Mouse (Mus musculus) hindbrain, embryonic 10.5 days (tissue): Measurements from ENCODE around the gene Larp1b. TPM values are rescaled to one million over a fixed set of nuclear protein-coding genes. Genes with fewer than 3 reads are reported as not detected.

Experiments used
- DNase-seq: peaks from one replicate; pipeline ENCODE4 v3.0.0-alpha.2; 2017; ENCODE audit warnings: low spot score
- H3K27ac ChIP-seq: fragments of 300-500 bp; sonication (generic); 2 replicates; pipeline ENCODE4 v1.5.1; 2016; ENCODE audit warnings: mild to moderate bottlenecking, moderate library complexity
- H3K27me3 ChIP-seq: fragments of 300-500 bp; sonication (generic); 2 replicates; pipeline ENCODE4 v1.6.1; 2016; ENCODE audit warnings: mild to moderate bottlenecking; ENCODE audit not compliant: poor library complexity, insufficient read depth, severe bottlenecking
- H3K36me3 ChIP-seq: fragments of 300-500 bp; sonication (generic); 2 replicates; pipeline ENCODE4 v1.6.1; 2016; ENCODE audit warnings: mild to moderate bottlenecking, moderate library complexity
- H3K4me1 ChIP-seq: fragments of 300-500 bp; sonication (generic); replicated peaks from 2 replicates; pipeline ENCODE4 v1.6.1; 2016; ENCODE audit warnings: mild to moderate bottlenecking
- H3K4me3 ChIP-seq: fragments of 300-500 bp; sonication (generic); 2 replicates; pipeline ENCODE4 v1.5.1; 2016; ENCODE audit warnings: mild to moderate bottlenecking, moderate library complexity
- H3K9me3 ChIP-seq: fragments of 300-500 bp; sonication (generic); 2 replicates; pipeline ENCODE4 v1.6.1; 2016; ENCODE audit warnings: mild to moderate bottlenecking, moderate library complexity
- WGBS: fragments of 180-500 bp; shearing (Covaris S2); methylation state at CpG from one replicate; pipeline ENCODE4 v1.1.7; 2016; 5-methylcytosine and 5-hydroxymethylcytosine counted together
- polyA plus RNA-seq: library from polyadenylated mRNA; unstranded; fragments of >200 nt; fragmentation: Nextera tagmentation; extraction: Ambion mirVana; gene quantifications from 2 replicates; pipeline ENCODE4 v1.2.1, GENCODE M21; 2016

The Larp1b gene
- polyA plus RNA-seq, 1 experiment from 2014 or later = 2.3 TPM

DNA sequence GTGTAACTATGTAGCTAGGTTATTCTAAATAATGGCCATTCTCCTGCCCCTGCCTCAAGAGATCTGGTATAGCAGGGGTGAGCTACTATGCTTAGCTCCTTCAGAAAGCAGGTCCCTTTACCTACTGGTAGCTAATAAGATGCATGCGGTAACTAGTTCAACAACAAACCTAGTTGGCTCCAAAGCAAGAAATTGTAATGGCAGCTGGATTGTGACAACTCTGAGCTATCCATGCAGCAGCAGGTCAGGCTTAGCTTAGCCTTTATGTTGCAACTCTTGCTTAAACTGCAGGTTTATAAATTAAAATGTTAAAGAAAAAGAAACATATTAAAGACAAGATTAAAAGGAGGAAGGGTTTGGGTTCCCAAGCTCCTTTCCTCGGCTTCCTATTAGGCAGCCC lies 129.0 kb downstream of the Larp1b start:
- H3K27me3 ChIP-seq = no peaks in the 10 kb centered on the region
- 97% methylated on average over 2 of the region's 2 CpGs for WGBS
- no peak for DNase-seq

DNA sequence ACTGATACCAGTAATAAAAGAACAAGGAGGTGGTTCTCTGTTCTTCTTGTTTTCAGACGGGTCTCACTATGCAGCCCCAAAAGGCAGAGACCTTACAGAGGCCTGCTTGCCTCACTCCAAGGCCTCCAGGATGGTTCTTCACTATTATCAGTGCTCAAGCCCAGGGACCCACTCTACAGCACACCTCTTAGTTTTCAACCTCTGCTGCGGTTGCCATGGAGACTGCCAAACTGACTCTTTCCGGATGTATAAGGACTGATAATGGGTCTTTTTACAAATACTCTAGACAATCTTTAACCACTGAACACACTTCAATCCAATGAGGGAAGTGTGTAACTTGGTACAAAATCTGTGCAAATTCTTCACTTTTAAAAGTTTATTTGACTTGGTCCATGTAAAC lies 131.1 kb downstream of the Larp1b start:
- Histone ChIP-seq H3K4me1 (peaks cover 28% of the 10 kb centered on the region), H3K27me3 (no peaks in the 10 kb centered on the region), H3K9me3 (no peaks in the 10 kb centered on the region), H3K4me3 (peak overlapping the region; percentile 78), H3K27ac (no peak overlapping the region), H3K36me3 (0 out of 2 replicates have a peak, but pooled peaks cover 10% of the 10 kb centered on the region)
- DNase-seq = no peak
- WGBS = 51% methylated on average over 3 of the region's 3 CpGs

More for the DNA sequence above, 129.0 kb downstream of the Larp1b start:
- H3K9me3 ChIP-seq = no peaks in the 10 kb centered on the region
- H3K4me3 ChIP-seq = no peak overlapping the region
- H3K27ac ChIP-seq = no peak overlapping the region
- H3K4me1 ChIP-seq = peaks cover 18% of the 10 kb centered on the region
- H3K36me3 ChIP-seq = 0 out of 2 replicates have a peak, but pooled peaks cover 10% of the 10 kb centered on the region

DNA sequence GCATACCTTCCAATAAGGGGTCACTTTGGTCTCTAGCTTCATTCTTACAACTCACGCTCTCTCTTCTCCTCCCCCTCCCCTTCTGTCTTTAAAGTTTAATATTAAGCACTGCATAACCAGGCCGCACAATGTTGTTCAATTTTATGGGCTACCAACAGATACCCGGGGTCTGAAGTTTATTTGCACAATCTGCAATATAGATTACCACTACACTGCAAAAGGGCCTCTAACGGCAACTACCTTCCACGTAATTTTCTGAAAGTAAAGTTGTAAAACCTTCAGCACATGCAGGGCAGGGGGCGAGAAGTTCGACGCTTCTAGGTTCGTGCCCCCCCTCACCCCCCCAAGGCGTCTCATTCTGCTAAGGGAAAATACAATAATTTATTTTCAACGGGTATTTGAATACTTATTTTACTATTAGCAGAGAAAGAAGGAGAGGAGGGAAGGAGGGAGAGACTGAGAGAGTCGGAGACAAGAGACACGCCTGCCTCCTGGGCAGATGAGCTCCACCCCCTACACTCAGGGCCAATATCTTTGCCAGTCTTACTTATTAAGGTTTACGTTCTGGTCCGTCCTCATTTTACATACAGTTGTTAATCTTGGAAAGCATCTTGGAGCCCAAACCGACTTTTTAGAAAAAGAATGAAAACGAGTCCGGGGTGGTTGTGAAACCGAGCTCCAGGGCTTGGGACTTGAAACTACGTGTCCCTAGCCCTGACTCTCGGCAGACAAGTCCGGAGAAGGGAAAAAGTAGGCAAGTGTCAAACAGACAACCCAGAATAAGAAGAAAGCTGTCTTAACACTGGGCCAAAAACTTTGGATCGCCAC lies 132.1 kb downstream of the Larp1b start:
- WGBS = 5% methylated on average over 23 of the region's 23 CpGs
- 0 out of 2 replicates have a peak, but pooled peaks cover 10% of the 10 kb centered on the region for H3K36me3 ChIP-seq
- H3K9me3 ChIP-seq = no peaks in the 10 kb centered on the region
- H3K4me3 ChIP-seq = peak overlapping the region; percentile 78
- peak overlapping the region; percentile 94 for H3K27ac ChIP-seq
- H3K27me3 ChIP-seq = no peaks in the 10 kb centered on the region
- peak; percentile 44 for DNase-seq
- H3K4me1 ChIP-seq = peaks cover 28% of the 10 kb centered on the region

DNA sequence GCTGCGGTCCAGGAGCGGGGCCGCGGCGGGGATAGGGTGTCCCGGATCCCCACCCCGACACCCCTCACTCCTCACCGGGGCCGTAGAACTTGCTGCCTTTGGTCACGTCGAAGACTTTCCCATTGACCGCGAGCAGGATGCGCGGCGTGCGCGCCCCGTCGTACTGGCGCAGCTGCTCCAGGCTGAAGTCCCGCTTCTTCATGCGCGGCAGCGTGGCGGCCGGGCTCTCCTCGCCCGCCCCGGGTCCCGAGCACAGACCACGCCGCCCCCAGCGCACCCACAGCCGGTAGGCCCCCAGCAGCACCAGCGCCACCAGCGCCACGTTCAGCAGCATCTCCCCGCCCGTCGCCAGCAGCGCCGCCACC lies 132.9 kb downstream of the Larp1b start:
- WGBS = under 1% methylated on average over 43 of the region's 43 CpGs
- no peaks in the 10 kb centered on the region for H3K9me3 ChIP-seq
- H3K4me1 ChIP-seq = peaks cover 28% of the 10 kb centered on the region
- peak overlapping the region; percentile 94 for H3K27ac ChIP-seq
- 0 out of 2 replicates have a peak, but pooled peaks cover 9% of the 10 kb centered on the region for H3K36me3 ChIP-seq
- no peaks in the 10 kb centered on the region for H3K27me3 ChIP-seq
- peak overlapping the region; percentile 78 for H3K4me3 ChIP-seq
- no peak for DNase-seq

DNA sequence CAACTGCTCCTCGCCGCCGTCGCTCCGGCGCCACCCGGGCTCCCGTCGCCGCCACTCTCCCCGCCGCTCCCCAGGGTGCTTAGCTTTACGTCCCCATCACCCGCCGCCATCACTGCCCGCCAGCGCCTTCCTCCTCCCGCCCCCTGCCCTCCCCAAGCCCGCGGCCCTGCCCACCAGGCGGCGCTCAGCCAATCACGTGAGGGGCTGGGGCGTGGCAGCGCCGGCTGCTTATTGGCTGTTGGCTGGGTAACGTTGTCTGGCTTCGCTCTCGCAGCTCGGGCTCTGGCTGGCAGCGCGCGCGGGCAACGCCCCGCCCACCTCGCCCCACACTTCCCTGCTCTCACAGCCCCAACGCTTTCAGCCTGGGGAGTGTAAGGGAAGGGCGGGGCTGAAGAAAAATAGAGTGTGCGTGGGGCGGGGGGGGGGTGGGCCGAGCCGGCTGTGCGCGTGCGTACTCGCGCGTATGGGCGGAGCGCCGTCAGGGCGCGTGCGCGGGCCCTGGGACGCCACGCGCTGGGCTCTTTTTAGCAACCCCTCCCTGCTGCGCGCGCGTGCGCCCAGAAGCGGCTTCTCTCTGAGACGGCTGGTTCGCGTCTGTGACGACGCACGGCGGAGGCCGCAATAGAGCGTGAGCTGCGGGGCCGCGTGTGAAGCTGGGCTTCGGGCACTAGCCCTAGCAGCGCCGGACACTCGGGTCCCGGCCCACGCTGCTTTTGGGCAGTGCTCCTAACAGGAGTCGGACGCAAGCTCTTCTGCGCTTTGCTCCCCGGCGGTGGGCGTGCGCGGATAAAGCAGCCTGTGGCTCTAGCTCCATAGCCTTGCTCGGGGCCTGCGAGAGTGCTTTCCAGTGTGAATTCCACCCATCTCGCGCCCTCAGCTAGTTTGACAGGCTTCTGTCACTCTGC lies 133.5 kb downstream of the Larp1b start, which contains the start of gene Pgrmc2:
Pgrmc2 (minus strand) TSS at position 162 of the 905 bp plus-strand sequence.
- Histone ChIP-seq H3K4me1 (peaks cover 28% of the 10 kb centered on the region), H3K27ac (peak within 1 kb of the TSS; percentile 94), H3K9me3 (no peaks in the 10 kb centered on the region), H3K4me3 (peak within 1 kb of the TSS; percentile 78), H3K36me3 (0 out of 2 replicates have a peak, but pooled peaks cover 3% of the 10 kb centered on the region), H3K27me3 (no peaks in the 10 kb centered on the region)
- peak; percentile 99 for DNase-seq
- WGBS = under 1% methylated on average over 95 of the region's 95 CpGs

DNA sequence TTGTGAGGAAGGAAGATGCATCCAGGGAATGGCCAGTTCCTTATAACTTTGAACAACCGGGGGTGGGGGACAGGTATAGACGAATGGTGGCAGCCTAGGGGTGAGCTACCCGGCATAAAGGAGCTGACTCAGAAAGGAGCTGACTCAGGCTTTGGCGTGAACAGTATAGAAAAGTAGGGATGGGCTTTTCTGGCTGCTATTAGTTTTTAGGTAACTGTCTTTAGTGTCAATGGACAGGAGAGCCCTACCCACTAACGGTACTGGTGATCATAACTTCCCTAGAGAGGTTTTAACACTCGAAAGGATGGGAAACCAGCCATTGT lies 134.1 kb downstream of the Larp1b start:
- Histone ChIP-seq H3K9me3 (no peaks in the 10 kb centered on the region), H3K27ac (peak overlapping the region; percentile 94), H3K27me3 (no peaks in the 10 kb centered on the region), H3K4me3 (peak overlapping the region; percentile 78), H3K36me3 (no peaks in the 10 kb centered on the region), H3K4me1 (peaks cover 28% of the 10 kb centered on the region)
- WGBS = 4% methylated on average over 6 of the region's 6 CpGs
- no peak for DNase-seq

DNA sequence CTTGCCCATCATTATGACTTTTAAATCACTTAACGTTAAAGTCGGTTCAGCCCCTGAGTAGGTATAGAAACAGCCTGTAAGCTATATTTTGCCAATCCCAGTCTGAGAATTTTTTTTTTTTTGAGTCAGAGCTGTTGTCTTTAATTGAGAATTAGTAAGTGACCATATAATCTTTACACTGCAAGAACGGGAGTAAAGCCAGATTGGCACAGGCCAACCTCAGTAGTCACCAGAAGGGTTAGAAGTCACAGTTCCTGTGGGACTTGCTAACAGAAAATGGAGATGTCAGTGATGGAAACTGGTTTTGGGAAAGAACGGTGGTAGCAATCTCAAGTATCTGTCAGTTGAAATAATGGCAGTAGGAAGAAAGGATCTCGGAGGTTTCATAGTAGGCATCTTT lies 134.8 kb downstream of the Larp1b start:
- no peaks in the 10 kb centered on the region for H3K27me3 ChIP-seq
- H3K27ac ChIP-seq = no peak overlapping the region
- 84% methylated on average over 5 of the region's 5 CpGs for WGBS
- H3K9me3 ChIP-seq = no peaks in the 10 kb centered on the region
- DNase-seq = no peak
- H3K36me3 ChIP-seq = no peaks in the 10 kb centered on the region
- peak overlapping the region; percentile 78; the same call in 1 of the 2 replicates for H3K4me3 ChIP-seq
- H3K4me1 ChIP-seq = peaks cover 28% of the 10 kb centered on the region

DNA sequence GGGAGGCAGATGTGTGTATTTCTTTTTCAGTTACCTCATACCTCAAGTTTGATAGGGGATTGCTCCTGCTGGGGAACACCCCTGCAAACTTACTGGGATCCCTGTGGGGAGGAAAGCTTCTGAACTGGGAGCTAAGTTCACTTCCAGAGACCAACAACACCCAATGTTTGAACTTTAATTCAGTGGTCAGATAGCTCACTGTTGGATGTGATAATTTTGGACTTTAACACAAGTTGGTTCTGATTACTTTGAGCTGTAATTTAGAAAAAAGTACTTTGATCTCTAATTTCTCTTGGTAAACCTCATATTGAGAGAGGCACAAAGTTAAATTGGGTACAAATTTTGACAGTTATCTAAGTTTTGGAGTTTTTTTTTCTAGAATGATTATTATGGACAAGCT lies 137.4 kb downstream of the Larp1b start:
- Histone ChIP-seq H3K4me3 (no peak overlapping the region), H3K27me3 (no peaks in the 10 kb centered on the region), H3K36me3 (no peaks in the 10 kb centered on the region), H3K4me1 (peaks cover 12% of the 10 kb centered on the region), H3K27ac (no peak overlapping the region), H3K9me3 (no peaks in the 10 kb centered on the region)
- DNase-seq = no peak

Other genes starting within 250 kb of the Larp1b start
- gene Slc25a31, start 241.0 kb upstream of the Larp1b start, polyA plus RNA-seq = 0.09 and 0.12 TPM in 2 replicates
- gene Hspa4l, start 205.3 kb upstream of the Larp1b start, polyA plus RNA-seq = 42.2 and 49.0 TPM in 2 replicates
- gene Plk4, start 149.8 kb upstream of the Larp1b start, polyA plus RNA-seq = 52.6 and 72.9 TPM in 2 replicates
- gene Mfsd8, start 102.9 kb upstream of the Larp1b start, polyA plus RNA-seq = 7.2 TPM in 2 replicates
- gene Abhd18, start 102.9 kb upstream of the Larp1b start, polyA plus RNA-seq = 6.2 and 6.9 TPM in 2 replicates
- 0.10 and 0.17 TPM in 2 replicates for gene 1700034I23Rik, start 47.3 kb upstream of the Larp1b start, polyA plus RNA-seq
- gene Pgrmc2, start 133.2 kb downstream of the Larp1b start, polyA plus RNA-seq = 29.8 and 32.5 TPM in 2 replicates